Mouse (Mus musculus) adrenal gland, adult 18-20 months (tissue): ENCODE data around the gene Ndufa3. TPM values are rescaled to one million over a fixed set of nuclear protein-coding genes. Genes with fewer than 3 reads are reported as not detected.
A peak's percentile ranks its signal among the peaks of the same experiment; 100 is the strongest.

ENCODE experiments used
- DNase-seq, 2 experiments: peaks; one replicate each; pipeline ENCODE4 v3.0.0; 2021 to 2022; ENCODE audit warnings: low spot score in 2 of 2
- total RNA-seq, 2 experiments: library from RNA; stranded (reverse); gene quantifications; 1 replicate in 1 of 2; 2 replicates in 1 of 2; pipeline ENCODE4 v1.2.3; 2021

The Ndufa3 gene
- total RNA-seq, 2 experiments from 2014 or later, result 743 to 913 TPM

DNA sequence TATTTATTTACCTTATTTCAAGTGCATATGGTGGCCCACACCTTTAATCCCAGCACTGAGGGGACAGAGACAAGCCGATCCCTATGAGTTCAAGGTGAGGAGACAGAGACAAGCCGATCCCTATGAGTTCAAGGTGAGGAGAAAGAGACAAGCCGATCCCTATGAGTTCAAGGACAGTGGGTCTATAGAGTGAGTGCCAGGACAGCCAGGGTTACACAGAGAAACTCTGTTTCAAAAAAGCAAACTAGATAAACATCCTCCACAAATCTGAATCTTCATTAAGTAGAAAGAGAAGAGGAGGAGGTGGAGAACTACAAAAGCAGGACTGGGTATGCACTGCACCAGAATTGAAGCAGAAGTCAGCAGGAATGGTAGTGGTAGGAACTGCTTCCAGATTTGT is 8.5 kb upstream of the Ndufa3 start:
- DNase-seq, result no peak

DNA sequence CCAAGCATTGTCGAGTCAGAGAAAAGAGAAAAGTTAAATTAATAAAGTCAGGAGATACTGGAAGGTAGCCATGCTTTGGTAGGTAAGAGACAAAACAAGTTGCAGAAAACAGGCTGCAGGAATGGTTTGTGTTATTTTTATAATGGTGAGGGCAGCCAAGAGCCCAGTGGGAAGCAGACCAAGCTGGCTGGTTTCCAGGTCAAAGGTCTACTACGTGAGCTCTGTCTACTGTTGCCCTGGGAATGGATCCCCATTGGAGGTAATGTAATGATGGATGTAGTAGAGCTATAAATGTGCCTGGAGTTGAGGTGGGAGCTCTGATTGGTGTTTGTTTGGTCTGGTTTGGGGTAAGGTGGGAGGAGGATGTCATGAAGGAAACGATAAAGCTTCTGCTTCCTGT is 8.1 kb upstream of the Ndufa3 start:
- DNase-seq, result no peak

DNA sequence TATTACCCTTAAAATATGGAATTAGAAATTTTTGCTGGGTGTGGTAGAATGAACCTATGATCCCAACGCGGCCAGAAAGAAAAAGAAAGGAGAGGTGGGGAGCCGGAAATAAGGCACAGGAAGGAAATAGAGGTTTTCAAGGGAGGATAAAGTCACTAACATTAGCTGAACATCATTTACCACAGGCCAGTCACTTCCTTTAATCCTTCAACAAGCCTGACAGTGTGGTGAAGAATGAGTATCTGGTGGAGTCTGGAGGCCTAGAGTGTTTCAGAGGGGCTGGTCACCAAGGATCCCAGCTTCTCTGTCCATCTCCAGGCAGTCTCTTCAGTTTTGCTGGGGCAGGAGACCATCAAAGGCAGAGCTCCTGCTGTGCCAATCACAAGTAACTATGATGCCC is 6.7 kb upstream of the Ndufa3 start:
- no peak for DNase-seq

DNA sequence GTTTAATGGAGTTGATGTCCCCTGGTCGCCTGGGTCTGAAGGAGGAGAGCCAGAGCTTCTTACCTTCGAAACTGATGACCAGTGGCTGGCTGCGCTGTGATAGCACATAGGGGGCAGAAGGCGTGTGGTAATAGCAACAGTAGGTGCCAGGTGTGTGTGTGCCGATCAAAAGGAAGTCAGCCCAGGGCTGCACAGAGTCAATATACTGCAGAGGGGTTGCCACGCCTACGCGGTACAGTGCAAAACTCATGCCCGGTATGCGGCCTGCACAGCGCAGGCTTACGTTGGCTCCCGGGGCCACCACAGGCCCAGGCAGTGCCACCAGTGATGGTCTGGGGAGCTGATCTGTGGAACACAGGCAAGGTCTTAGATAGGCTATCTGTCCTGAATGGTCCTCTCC is 6.2 kb upstream of the Ndufa3 start:
- no peak for DNase-seq

DNA sequence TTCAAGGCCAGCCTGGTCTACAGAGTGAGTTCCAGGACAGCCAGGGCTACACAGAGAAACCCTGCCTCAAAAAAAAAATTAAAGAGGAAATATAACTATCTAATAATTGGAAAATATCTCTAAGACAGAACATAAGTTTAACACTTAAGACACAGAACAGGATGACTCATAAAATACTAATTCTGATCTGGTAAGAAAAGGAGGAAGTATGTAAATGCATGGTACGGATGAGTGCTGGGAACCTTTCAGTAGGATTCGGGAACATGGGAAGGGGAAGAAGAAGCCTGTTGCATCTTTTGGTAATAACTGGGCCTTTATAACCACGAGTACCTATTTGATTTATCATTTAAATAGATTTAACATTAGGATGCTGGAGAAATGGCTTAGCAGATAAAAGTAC is 3.2 kb upstream of the Ndufa3 start:
- no peak for DNase-seq

DNA sequence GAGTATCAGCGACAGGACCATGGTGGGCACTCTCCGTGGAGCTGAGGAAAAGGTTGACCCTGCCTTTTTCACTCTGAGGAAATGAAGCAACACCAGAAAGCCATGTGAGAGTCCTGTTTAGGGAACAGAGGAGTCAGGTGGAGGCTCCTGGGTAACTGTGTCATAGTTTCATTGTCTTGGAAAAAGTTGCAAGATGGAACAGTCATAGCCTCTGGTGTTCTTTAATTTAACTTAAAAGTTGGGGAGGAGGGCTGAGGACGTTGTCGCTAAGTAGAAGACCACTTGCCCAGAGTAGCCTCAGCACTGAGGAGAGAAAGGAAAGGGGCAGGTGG is 1.1 kb upstream of the Ndufa3 start, which contains the start of gene Oscar:
TSS of gene Oscar (minus strand) at position 101 of the 332 bp plus-strand sequence.
- DNase-seq, result no peak

DNA sequence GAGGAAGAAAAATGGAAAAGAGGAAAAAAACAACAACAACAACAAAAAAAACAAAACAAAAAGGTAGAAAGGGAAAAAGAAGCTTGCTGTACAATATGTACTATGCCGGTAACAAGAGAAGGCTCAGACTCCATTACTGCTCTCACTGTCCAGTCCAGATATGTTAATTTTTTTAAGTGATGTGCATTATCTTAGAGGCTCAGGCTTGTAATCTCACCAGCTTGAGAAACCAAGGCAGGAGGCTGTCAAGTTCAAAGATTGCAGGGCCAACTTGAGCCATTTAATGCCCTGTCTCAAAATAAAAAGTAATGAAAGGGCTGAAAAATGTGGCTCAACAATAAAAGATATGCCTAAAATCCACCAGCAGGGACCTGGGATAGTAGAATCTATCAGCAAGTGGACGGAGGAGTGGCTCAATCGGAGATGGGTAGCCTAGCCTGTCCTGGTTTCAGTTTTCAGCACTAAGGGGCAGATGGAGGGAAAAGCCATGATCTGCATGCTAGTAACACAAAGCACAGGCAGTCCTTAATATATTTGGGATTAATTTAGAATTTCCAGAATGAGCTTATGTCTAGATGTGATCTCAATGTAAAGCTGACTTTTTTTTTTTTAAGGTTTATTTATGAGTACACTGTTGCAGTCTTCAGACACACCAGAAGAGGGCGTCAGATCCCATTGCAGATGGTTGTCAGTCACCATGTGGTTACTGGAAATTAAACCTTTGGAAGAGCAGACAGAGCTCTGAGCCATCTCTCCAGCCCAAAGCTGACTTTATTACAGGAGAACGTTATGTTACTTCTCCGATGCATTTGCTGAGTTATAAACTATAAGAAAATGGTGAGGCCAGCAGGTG is 558 bp upstream of the Ndufa3 start:
- DNase-seq, result no peak

DNA sequence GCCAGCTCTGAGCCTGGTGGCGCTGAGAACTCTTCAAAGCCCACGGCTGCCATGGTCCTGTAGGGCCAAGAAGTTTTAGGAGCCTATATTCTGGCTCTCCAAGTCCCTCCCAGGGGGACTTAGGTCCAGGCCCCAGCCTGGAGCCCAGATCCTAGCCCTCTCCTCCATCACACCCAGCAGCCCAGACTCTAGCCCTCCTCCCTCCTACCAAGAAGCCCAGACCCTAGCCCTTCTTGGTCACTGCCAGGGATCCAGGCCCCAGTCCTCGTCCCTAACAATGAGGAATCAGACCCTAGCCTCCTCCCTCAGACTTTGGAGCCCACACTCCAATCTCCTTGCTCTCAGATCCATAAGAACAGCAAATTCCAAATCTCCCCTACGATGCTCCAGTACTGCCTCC is 11.9 kb downstream of the Ndufa3 start:
- no peak for DNase-seq

DNA sequence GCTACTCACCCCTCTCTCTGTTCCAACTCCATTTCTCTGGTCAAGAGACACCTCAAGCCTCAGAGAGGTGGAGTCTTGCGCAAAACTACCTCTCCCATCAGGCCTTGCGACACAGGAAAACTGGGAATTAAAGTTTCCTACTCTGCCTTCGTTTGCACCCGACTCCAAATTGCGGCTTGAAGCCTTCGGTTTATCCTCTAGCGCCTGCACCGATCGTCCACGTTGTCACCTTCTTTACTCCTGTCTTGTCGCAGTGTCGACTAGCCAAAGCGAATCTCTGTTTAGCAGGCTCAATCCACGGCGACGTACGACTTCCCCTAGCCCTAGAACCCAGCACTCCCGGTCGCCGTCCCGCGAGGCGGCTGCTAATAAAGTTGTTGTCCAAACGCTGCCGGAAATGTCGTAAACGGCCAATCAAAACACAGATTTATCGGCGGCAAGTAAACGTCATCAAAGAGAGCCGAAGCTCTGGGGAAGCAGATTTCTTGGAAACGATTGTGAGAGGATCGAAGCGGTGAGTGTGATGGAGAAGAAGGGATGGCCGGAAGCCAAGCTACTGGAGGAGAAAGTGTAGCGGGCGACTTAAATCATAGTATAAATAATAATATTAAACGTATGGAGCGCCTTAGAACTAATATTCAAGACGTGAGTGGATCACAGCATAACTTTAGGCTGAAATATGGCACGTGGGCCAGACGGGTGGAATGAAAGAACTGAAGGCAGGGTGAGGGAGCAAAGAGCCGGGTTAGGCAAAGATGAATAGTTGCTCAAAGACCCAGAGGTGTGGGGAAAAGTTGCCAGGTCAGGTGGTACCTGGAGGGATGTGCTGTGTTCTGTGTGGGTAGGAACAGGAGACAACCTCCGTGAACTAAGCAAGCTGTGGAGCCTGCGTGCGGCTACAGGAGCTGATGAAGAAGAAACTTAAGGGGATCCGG is 12.6 kb downstream of the Ndufa3 start, which contains the start of the genes Tfpt and Prpf31:
TSS of gene Tfpt (minus strand) at position 387 of the 935 bp plus-strand sequence.
TSS of gene Prpf31 (plus strand) at position 443 of the 935 bp plus-strand sequence.
- peak; percentile 84 to 91 for DNase-seq

DNA sequence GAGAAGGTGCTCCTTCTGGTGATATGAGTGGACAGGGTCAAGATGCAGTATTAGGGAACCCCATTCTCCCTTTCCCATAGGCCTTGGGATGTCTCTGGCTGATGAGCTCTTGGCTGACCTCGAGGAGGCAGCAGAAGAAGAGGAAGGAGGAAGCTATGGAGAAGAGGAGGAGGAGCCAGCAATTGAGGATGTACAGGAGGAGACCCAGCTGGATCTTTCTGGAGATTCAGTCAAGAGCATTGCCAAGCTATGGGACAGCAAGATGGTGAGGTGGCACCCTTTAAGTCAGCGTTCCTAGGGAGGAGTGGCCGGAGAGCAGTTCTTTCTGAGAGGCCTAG is 13.3 kb downstream of the Ndufa3 start:
- no peak for DNase-seq

DNA sequence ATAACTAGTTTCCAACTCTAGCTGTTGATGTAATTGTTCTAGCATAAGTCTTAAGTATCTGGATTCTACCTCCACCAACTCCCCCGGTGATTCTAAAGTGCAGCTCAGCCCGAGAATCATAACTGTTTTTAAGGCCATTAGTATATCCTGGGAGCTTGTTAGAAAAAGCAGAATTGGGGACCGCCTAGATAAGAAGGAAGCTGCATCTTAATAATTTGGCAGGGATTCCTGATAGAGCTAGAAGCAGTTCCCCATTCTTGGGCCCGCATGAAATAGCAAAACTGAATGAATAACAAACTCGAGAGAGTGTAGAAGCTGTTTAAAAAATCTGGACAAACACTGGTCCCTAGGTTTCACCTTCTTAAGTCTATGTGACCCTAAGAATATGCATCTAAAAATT is 26.2 kb downstream of the Ndufa3 start:
- DNase-seq, result no peak

DNA sequence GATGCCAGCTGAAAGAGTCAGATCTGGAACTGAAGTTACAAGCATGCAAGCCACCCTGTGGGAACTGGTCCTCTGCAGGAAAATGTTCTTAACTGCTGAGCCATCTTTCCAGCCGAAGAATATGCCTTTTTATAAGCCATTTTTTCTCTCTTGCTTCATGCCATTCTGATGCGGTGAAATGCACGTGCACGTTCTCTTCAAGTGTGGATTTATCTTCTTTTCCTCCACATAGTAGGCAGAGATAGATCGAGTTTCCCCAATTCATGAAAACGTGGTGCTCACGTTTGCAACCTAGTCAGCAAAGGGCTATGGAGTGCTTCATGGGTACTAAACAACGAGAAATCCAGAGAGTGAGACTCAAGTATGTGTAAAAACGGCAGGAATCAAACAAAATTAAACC is 26.7 kb downstream of the Ndufa3 start:
- no peak for DNase-seq

DNA sequence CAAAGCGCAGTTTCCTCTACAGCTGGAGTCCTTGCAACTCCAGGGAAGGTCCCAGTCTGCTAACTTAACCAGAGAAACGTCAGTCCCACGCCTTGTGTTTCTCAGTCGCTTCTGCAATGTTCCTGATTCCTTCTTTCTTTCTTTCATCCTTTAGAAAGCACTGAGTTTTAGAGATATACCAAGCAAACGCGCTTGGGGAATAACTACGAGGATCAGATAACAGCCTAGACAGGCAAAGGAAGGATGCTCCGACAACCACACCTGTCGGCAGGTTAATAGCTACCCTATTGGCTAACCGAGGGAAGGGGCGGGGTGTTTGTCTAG is 27.1 kb downstream of the Ndufa3 start:
- peak in 1 of 2 experiments; percentile 81 for DNase-seq

DNA sequence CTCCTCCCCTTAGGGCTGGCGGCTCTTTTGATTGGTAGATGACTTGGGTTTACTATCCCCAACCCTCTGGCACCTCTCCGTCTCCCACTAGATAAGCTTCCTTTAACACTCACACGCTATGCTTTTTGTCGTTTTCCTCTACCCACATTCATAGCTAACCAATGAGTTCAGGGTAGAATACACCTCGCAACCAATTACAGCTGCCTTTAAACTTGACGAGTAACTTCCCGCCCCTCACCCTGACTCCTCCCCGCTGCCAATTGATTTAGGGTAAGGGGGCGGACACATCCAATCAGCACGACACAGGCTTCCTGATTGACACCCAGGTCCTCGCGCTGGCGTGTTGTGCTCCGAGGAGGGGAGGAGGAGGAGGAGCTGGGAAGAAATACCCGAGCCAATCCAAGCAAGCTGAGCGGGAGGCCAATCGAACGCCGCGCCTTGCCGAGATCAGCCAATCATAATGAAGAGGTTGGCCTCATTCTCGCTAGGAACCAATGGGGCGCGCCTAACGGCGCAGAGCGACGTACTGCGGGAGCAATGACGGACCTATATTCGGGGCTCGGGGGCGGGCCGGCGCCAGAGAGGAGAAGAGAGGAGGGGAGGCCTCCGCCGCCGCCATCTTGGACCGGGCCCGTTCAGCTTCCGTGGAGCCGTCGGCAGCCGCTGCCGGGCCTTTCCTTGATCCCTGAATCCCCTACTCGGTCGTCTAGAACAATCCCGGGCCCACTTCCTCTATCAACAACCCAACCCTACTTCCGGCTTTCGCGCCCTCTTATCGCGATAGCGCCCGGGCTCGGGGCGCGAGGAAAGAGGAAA is 27.7 kb downstream of the Ndufa3 start, which contains the start of gene Cnot3:
TSS of gene Cnot3 (plus strand) at position 597 of the 816 bp plus-strand sequence.
- peak; percentile 90 to 92 for DNase-seq

DNA sequence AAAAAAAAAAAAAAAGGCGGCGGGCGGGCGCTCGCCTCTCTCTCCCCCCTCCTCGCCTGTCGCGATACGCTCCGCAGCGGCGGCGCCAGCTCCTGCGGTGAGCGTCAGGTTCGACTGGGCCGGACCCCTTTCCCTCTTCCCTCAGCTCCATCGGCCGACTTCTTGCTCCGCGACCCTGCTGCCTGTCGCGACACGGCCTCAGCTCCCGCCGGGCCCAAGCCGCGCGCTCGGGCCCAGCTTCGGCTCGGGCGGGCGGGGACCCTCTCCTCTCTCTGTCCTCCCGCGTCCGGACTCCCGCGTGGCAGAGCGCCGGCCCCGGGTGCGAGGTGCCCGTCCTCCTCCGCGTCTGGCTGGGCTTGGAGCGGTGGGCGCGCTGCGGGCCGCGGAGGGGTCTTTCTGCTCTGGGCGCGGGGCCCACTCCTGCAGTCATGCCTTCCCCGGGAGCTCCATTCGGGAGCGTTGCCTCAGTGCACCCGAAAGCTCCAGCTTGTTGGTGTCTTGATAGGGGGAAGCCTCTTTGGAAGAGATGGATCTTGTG is 28.4 kb downstream of the Ndufa3 start:
- no peak for DNase-seq

DNA sequence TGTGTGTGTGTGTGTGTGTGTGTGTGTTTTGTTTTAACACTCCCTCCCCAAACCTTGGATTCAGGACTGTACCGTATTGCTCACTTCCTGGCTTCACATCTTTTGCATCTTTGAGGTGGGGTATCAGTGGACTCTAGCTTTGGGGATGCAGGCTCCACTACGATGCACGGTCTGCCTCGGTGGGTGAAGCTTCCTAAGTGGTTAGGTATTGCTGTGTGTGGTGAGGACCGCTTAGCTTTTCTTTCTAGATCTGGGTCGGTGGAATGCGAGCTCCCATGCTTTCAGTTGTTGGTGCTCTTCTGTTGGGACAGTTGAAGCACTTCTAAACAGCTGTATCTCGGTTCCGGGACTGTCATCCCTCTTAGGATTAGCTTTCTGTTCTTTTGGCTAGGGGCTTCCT is 29.0 kb downstream of the Ndufa3 start:
- DNase-seq, result no peak

DNA sequence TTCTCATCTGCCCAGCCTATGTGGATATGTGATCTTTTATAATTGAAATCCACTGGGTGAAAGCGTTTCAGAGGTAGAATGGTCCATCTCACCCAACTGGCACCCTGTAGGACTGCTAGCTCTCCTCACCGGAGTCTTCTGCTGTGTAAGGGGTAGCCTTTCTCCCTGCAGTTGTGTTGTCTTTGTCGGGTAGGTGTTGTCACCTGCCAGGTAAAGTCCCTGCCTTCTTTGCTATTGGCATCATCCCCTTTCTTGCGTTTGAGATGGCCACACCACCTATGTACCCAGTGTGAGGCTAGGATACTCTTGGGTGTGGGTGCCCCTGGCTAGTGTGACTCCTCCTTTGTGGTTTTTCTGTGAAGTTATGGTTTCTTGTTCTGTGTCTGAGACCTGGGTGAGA is 29.5 kb downstream of the Ndufa3 start:
- no peak for DNase-seq

DNA sequence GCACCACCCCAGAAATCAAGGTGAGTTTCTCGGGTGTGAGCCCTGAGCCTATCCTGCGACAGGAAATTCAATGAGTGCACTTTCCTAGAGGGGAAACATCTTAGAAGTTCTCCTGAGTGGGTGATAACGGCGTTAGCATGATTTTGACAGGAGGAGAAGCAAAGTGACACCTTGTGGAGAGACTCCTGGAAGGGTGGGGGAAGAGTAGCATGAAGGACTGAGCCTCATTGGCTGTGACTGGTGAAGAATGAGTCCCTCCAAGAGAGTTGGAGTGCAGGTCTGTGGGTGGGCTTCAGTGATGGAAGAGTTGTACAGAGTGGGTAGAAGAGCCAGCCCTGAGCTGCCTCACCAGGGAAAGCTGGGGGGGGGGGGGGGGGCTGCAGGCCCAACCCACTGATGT is 39.8 kb downstream of the Ndufa3 start:
- DNase-seq, result no peak

DNA sequence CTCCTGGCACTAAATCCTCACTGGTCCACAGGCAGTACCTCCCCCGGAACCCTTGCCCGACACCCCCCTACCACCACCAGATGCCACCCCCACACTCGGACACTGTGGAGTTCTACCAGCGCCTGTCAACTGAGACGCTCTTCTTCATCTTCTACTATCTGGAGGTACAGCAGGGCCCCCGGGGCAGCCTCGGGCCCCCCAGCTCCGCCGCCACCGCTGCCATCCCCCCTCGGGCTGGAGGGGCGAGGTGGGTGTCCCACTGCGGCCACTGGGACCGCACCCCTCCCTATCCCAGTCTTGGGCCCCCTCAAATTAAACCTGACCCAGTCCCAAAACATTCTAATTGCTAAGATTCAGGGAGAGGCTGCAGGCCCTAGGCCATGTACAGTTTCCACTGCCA is 41.4 kb downstream of the Ndufa3 start:
- no peak for DNase-seq

DNA sequence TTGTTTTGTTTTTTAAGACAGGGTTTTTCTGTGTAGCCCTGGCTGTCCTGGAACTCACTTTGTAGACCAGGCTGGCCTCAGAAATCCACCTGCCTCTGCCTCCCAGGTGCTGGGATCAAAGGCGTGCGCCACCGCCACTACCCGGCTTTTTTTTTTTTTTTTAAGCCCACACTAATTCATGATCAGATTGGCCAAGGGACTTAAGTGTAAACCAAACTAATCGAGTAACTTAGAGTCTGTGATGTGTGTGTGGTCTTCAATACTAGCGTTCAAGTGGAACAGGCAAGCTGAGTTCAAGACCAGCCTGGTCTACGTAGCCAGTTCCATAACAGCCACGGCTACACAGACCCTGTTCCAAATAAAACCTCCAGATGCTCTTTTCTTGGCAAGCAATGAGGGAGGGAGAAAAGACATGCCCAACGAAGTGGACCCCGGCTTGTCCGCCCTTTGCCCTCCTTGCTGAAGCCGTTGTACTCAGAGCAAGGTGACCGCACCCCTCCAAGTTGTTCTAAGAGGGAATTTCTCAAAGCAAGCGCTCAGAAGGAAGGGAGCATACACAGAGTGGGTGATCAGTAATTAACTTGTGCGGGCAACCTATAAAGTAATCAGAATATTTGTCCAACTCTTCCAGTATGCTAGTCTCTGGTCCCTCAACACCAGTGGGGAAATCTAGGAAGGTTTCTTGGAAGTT is 47.5 kb downstream of the Ndufa3 start:
- DNase-seq, result peak in 1 of 2 experiments; percentile 33
